Mouse (Mus musculus) left cerebral cortex, postnatal 25 days (tissue): Measurements from ENCODE around the gene Zbtb20. TPM values are rescaled to one million over a fixed set of nuclear protein-coding genes. Genes with fewer than 3 reads are reported as not detected.
A peak's percentile ranks its signal among the peaks of the same experiment; 100 is the strongest.

Source experiments
- DNase-seq, 2 experiments: peaks; one replicate each; pipeline ENCODE4 v3.0.0; 2022; ENCODE audit warnings: low spot score in 2 of 2, mixed read lengths in 1 of 2
- intact Hi-C: fragments of 180-260 bp; cut with DNase I; formaldehyde crosslinking; loops from one replicate; pipeline ENCODE4 v1.15.1; 2025
- total RNA-seq, 2 experiments: library from RNA; stranded (reverse); gene quantifications; 2 replicates each; pipeline ENCODE4 v1.2.3; 2021

Gene Zbtb20
- total RNA-seq, 2 experiments from 2014 or later: 43.0 to 58.8 TPM

DNA sequence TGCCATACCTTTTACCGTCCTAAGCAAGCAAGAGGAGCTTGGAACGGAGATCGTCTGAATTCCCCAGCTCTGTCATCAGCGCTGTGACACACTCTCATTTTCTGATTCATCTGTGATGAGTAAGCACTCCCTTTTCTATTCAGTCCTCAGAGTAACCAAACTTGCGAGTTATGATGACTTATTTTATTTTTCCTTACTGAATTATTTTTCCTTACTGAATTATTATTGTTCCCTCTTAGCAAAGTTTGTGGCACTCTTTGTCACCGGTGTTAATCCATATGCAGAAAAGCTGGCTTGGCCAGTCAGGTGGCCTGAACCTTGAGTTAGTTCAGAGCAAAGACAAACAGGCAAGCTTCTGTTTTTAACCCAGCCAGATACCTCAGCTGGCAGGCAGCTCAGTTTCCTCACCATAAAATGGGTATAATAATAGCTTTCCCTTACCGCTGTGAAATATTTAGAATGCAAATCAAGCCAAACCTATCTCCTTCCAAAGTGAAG, 583.1 kb downstream of the Zbtb20 start:
- no peak for DNase-seq
- intact Hi-C loops: no loop called here

DNA sequence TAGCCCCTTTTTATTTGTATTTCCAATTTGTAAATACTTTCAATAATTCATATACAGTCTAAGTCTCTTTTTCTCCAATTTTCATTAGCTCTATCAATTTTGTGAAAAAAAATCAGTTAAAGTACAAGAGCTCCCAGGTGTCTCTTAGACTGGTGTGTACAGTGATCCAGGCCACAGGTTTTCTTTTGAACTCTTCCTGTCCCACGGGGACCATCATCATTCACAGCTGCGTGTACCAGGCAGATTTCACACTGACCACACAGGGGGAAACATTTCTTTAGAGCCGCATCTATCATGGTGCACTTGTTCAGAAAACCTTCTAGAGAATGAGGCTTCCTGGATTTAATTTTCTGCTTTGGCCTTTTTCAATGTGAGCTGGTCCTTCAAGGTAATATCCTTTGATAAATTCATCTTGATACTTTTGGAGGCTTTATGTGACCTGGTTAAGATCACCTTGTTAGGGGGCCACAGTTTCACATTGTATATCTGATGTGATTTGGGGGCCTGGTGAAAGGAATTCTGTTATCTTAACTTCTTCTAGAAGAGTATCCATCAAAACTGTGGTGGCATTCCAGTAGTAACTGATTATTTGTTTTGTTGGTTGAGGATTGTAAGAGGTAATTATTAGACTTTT, 586.2 kb downstream of the Zbtb20 start:
- intact Hi-C loops: no loop called here

DNA sequence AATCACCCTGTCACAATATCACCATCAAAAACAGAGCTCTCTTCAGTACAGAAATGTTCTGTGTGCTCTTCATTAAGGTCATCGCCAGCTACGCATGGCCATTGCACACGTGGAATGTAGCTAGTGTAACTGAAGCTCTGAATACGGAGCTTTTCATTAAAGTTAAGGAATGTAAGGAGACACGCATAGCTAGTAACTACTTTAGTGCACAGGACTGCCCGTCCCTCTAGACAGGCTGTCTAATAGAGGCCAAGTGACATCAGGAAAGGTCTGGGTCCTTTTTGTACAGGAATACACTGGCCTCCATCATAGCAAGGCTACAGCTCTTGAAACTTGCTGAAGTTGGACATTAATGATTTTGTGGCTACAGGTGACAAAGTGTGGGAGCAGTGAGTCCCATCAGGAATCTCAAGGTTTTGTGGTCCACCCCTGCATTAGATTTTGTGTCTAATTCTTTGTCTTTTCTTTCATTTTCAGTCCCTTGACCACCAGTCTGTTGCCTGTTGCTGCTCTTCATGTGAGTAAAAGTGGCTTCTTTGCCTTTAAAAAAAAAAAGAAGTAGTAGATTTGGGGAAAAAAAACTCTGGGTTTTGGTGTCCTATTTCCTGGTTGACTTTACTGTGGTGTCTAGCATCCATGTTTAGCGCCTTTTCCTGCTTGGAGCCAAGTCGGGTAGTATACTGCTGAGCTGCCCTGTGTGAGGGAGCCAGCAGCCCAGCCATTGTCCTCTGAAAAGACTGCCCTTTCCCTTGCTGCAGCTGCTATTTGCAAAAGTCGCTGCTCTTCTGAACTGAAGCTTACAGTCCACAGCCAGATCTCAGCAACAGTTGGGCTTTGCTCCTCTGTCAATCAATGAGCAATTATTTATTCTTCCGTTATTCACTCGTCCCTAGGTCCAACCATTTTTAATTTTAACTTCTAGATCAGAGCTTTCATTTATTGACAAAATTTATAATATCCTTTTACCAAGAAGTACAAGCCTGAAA, 587.1 kb downstream of the Zbtb20 start:
- no peak for DNase-seq
- intact Hi-C loops: no loop called here

More for the DNA sequence above, 586.2 kb downstream of the Zbtb20 start:
- no peak for DNase-seq

DNA sequence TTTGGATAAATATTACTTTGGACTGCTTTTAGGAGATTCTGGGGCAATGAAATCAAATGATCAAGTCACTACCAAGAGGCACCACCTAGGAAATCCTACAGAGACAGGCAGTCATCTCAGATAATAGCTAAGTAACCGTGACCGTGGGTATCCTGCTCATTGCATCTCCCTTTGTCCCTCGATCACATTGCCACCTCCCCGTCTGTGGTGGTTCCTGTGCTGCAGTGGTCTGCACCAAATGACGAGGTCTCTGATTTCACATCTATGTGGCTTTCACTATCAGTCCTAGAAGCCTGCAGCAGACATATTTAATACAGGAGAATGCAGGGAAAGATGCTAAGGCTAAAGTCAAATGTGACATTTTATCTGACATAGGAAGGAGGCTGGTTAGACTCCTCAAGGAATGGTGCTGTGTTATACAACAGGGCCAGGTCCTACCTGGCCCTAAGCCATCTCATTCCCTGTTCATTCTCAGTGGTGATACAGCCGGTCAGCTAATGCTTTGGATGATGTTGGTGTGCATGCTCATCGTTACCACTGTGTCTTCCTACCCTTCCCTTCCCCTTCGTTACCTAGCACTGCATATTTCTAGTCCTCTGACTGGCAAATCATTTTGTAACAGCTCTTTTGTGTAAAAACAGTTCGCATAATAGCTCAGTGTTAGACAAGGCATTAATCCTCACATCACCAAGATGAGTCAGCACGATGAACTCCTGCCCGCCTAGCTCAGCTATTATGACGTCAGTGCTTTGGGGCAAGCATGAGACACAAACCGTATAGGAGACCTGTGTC, 588.2 kb downstream of the Zbtb20 start:
- intact Hi-C loops: no loop called here

DNA sequence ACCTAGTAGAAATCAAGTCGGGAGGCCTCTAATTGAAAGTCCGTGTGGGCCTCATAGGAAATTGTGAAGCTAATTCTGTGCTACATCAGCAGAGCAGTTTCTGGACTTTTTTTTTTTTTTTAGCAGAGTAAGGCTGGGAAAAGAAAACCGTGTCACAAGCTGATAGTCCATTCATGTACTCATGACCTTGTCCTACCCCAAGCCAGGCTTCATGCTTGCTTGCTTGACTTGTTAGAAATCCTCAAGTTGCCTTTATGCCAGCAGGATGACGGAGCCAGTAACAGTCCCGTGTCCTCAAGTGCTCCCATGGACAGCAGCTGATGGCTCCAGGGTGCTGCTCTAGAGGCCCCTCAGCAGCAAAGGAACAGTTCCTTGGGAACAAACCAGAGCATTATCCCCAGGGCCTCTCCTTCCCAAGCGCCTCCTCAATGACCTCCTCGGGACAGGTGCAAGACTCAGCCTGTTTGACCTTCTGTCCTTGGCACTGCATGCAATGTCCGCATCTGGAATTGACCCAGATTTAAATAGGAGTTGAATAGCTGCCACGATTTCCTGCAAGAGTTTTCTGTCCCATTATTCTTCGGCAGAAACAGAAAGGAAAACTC, 588.9 kb downstream of the Zbtb20 start:
- peak in 1 of 2 experiments; percentile 39 for DNase-seq
- intact Hi-C loops: no loop called here

More for the DNA sequence above, 588.2 kb downstream of the Zbtb20 start:
- peak in 1 of 2 experiments; percentile 33 for DNase-seq

DNA sequence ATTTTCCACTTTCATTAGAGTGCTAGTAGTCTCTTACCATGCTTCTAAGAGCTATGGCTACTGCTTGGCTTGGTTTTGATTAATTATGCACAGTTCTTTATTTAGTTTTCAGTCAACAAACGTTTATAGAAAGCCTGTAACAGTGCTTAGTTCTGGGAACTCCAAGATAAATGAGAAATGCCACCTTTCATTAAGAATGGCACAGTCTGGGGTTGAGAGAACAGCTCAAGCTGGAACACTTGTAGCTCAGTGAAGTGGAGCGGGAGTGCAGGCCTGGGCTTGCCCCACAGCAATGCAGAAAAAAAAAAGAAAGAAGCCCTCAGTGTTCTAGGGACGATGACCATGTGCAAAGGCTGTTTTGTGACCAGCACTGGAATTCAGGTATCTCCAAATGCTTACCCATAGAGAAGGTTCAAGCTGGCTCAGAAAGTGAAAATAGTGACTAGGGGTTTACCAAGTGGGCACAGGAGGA, 589.7 kb downstream of the Zbtb20 start:
- intact Hi-C loops: no loop called here
- DNase-seq: no peak

DNA sequence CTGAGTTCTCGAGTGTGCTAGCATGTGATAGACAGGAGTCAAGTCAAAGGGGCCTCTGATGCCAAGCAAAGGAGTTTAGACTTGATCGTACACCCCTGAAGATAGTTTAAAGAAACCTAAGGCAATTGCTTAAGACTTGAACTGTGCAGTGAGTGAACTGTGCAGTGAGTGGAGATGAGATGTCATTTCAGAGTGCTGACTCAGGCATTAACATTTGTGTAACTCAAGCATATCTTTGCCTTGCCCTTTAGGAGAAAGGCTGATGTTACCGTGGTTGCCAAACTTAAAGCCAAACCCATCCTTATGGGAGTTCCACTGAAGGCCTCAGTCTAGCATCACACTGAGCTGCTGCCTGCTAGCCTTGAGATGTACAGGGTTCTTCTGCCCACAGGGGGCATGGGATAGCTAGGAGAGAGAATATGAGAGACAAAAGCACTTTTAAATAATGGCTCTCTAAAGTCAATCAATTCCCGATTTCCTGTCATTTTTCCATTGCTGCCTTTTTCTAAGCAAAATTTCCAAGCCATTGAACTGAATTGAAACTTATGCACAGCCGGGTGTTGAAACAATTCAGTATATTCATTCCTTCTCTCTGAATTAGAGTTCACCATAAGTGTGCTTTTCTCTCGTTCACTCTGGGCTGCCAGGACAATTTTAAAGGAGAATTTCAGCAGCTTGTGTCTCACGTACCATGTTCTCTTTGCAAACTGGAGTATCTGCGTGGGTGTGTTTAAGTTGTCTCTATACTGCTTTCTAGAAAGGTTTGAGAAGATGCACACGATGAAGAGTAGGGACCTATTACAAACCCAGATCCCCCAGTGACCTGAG, 590.5 kb downstream of the Zbtb20 start:
- intact Hi-C loops: loop anchor here (2.0 kb wide), 1 partner anchor 37 kb away; no protein-coding TSS in a partner anchor

DNA sequence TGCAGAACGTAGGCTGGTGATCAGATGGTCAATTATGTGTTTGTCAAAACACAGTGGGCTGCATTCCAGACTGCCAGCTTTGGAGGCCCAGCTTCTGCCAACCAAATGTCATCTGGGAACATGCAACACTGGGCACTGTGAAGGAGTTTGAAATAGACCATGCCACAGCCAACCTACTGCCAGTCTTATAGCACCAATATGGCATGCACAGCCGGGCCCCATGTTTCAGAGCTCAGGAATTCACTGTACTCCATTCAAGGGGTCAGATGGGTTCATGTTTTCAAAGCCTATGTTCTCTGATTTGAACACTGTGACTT, 591.0 kb downstream of the Zbtb20 start:
- DNase-seq: no peak
- intact Hi-C loops: loop anchor here (2.0 kb wide), 1 partner anchor 36 kb away; no protein-coding TSS in a partner anchor

More for the DNA sequence above, 590.5 kb downstream of the Zbtb20 start:
- peak in 1 of 2 experiments; percentile 43 for DNase-seq

DNA sequence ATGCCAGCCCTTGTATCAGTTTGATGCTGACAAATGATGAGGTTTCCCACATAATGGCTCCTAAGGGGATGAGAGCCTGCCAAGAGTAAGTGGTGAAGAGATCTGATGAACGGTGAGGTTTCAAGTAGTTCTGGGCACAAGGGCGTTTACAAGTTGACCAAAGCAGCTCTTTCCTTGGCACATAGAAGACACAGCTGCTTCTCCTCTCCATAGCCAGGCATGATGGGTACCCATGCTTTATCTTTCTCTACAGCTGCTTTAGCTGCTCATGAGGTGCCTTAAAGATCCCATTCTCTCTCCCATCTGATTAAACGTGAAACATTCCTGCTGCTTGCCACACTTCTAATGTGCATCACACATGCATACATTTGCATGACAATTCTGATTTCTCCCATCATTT, 595.4 kb downstream of the Zbtb20 start:
- intact Hi-C loops: no loop called here
- no peak for DNase-seq

DNA sequence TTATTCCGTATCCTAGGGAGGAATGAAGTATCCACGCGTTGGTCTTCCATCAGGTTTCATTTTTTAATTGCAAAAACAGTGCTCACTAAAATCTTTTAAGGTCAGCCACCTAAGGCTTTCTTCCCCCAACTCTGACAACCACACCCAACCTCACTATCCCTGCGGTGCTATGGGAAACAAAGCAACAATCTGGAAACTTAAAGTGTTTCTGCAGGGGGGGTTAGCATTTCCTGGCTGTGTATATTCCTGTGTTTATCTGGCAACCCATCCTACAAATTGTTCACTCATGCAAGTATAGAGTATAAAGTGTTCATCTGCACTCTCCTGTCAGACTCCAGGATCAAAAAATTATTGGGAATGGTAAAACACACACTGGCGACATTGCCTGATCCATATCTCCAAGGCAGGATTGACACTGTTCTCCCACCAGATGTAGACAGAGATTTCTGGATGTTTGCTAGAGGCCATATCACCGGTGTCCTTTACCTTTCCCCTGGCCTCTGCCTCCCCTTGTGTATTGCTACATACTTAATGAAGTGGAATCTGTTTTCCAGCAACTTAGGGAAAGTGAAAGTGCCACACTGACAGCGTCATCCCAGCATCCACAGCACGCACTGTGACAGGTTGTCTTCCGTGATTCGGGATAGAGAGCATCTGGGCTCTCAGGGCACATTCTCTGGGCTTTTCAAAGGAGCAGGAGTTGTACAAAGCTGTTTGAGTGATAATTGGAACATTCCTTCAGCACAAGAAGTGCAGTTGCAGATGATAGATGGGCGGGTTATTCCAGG, 599.5 kb downstream of the Zbtb20 start:
- intact Hi-C loops: no loop called here
- no peak for DNase-seq

DNA sequence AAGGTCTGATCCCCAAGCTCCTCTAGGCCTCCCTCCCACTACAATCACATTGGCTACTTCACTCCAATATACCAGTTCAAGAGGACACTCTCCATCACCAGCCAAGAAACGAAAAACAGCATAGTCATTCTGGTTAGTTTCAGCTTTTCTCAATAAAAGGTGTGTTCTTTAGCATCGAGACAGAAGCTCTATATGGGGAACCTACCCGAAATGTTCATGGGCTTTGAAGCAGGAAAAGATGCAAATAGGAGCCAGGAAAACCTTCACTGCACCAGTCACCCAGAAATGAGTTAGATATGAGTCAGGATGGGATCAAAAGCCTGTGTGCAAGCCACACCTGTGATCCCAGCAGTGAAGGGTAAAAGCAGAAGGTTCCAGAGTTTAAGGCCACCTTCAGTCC, 601.2 kb downstream of the Zbtb20 start:
- DNase-seq: no peak
- intact Hi-C loops: no loop called here

DNA sequence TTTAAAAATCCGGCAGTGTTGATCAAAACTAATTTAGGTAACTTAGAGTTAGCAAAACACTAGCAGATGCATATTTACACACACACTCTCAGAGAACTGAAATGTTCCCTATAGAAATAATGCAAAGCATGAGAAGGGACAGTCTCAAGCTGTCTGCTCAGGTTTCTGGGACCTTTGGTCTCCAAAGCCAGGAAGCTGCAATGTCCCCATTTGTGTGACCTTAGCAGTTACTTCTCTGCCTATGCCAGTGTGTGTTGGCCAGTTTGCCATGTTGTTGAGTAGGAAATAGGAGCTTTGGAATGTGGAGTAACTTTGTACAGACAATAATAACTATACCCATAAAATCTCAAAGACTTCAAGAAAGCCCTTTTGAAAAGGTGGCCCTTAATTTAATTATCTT, 602.7 kb downstream of the Zbtb20 start:
- intact Hi-C loops: no loop called here
- no peak for DNase-seq

DNA sequence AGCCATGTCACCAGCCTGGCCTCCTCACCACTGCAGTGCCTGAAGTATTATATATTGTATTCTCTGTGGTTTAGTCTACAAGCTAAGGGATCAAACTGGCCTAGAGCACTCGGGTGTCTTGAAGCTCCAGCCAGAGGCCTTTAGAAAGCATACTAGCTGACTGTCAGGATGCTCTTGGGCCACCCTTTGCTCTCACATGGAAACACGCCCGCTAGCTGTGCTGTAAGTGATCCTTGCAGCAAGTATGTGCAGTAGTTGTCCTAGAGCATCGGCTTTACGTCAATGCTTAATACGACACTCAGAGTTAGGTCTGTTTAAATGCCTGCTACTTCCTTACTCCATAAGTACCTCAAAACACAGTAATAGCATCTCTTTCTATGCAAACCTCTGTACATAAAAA, 604.9 kb downstream of the Zbtb20 start:
- intact Hi-C loops: no loop called here
- DNase-seq: no peak

DNA sequence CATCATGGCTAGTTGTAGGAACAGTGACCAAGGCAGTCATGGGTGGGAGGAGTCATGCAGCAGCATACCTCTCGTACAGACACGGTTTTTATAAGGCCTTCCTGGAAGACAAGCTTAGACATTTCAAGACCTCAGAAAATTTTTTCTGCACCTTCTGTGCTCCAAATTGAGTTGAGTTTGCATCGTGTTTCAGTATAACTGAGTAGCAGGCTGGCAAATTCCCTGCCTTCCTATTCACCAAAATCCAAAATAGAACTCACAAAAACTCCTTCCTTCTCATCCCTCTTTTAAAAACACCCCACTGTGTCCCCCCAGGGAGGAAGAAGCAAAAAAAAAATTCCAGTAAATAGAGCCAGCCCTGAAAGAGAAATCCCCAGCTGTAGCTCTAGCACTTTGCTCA, 606.4 kb downstream of the Zbtb20 start:
- intact Hi-C loops: no loop called here
- no peak for DNase-seq

DNA sequence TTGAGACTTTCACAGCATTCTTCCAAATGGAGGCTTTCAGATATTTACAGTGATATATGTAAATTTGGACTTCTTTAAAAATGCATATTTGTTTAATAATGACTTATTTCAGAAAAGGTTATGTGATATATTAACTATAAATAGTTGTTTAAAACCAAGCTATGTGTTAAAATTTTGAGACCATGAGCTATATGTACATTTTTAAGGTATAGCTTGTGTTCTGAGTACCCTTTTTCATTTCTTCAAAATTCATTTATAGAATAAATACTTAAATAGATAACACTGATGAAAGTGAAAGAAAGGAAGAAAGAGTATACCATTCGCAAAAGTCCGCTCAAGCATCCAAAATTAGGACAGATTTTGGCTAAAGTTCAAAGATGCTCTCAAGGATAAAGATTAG, 607.1 kb downstream of the Zbtb20 start:
- DNase-seq: no peak
- intact Hi-C loops: no loop called here

DNA sequence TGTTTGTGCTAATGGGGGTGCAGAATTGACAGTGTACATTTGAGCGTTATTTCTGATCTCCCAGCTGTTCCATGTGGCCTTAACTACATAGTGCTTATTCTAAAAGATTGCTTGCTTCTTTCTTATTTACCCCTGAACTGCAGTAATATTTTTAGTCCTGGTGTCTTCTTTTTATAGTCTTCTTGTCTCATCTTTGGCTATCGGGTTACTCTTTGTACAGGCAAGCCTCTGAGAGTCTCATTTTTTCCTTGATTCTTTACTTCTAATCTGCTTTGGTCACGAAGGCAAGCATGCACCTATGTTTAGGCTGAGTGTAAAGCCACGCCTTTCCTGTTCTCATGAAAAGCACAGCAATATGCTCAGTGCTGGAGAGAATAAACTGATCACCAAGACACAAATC, 608.7 kb downstream of the Zbtb20 start:
- intact Hi-C loops: no loop called here
- DNase-seq: no peak

DNA sequence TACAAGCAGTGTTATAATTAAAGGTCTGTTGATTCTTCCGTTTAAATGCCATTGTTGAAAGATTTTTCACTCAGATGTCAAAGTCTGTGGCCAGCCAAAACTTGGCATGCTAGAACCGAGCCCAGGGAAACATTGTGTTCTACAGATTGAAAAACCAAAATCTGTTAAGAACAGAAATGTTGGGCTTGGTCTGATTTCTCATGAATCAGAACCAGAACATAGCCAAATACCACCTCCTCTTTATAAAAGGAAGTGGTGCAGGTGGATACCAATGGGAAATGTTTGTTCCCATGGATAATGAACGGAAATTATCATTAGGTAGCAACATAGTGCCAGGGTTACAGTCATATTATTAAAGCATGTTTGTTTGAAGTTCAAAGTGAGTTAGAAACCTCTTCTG, 613.7 kb downstream of the Zbtb20 start:
- intact Hi-C loops: no loop called here
- DNase-seq: no peak

DNA sequence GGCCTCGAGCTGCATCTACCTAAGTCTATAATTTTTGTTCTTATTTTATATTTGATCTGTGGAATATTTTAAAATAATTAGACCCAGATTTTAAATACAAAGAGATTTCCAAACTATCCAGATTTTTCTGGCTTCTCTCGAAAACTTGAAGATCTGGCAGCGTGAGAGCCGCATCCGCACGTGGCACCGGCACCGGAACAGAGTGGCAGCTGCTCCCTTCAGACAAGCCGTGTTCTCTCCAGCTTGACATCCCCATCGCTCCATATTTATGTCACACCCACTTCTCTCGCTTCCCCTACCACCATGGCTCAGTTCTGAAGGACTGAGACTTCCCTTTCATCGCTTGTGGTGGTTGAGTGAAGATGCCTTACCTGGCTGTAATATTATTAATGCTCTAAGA, 614.3 kb downstream of the Zbtb20 start:
- intact Hi-C loops: no loop called here
- no peak for DNase-seq
